Mouse (Mus musculus): ENCODE measurements at regions not wholly inside any gene's neighbourhood (a gene's known extent, or its start where the extent isn't known, plus 50 kb on each side); places are given as distances from the start of the nearest gene placed in this dataset.
"Not testable (repeated sequence)": the region's sequence is repeated elsewhere in the genome, so short reads cannot be mapped to it uniquely, and the experiment has no call there.

DNA sequence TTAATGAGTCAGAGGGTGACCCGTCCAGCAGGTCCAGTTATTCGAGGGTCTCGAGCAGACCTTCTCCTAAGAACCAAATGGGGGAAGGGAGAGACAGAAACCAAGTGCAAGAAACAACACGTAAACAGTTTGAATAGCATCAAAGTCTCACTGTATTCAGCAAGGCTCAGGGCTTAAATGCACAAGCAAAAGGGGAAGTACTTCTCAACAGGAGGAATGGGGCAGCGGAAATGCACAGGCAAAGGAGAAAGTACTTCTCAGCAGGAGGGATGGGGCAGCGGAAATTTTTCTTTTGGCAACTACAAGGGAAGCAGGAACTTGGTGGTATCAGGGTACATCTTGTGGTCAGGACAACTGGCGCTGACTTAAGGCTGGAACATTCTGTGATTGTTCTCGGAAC lies 330.6 kb downstream of the 9430069I07Rik start:
- H3K27me3 ChIP-seq (replicated peaks); H3K9me3 ChIP-seq; H3K9ac ChIP-seq; H3K36me3 ChIP-seq; H3K4me1 ChIP-seq; ATAC-seq (ENCODE audit: extremely low read depth, insufficient number of reproducible peaks, low FRiP score, low TSS enrichment); H3K4me2 ChIP-seq; H3K27ac ChIP-seq (replicated peaks); H3K4me3 ChIP-seq: not testable (repeated sequence)
- 70% methylated on average over 8 of the region's 8 CpGs for WGBS

DNA sequence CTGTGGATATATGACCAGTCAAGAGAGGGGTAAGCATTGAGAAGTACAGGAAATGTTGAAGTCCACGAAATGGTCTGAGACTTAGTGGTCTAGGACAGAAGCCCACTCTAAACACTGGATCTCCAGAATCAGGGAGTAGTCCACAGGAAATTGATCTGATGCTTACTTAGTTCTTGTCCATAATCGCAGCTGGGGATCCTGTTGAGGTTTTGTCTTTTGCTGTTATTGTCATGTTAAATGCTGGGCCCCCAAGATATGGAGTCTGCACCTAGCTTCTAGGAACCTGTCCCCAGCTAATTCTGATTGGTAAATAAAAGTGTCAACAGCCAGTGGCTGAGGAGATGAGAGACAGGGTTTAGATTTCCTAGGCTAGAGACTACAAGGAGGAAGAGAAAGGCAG lies 332.3 kb downstream of the 9430069I07Rik start:
- no peaks in the 10 kb centered on the region for H3K36me3 ChIP-seq
- H3K4me1 ChIP-seq: no peaks in the 10 kb centered on the region
- H3K4me3 ChIP-seq: no peak overlapping the region
- H3K27ac ChIP-seq (replicated peaks): no peak overlapping the region
- ATAC-seq (ENCODE audit: extremely low read depth, insufficient number of reproducible peaks, low FRiP score, low TSS enrichment): no peak
- no peak overlapping the region for H3K9ac ChIP-seq
- H3K4me2 ChIP-seq: no peak overlapping the region
- 76% methylated on average over 2 of the region's 2 CpGs for WGBS
- H3K9me3 ChIP-seq: no peaks in the 10 kb centered on the region; the same call in 1 of the 2 replicates
- H3K27me3 ChIP-seq (replicated peaks): no peaks in the 10 kb centered on the region

DNA sequence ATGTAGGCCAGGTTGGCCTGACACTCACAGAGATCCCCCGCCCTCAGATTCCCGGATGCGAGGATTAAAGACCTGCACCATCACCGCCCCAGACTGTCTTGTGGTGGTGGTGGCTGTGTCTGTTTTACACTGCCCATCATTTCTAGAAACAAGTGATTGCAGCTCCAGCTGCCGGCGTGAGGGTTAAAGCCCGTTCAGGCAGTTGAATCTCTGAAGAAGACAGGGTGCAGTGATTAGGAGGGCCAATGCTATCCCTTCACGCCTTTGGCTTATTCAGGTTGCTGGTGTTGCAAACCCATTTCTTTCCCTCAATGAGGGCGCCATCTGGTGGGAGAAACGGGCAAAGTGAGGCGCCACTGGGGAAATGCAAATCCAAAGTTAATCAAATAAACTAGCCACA lies 335.8 kb downstream of the 9430069I07Rik start:
- Histone ChIP-seq H3K4me3 (no peak overlapping the region), H3K9ac (no peak overlapping the region), H3K4me1 (no peaks in the 10 kb centered on the region), H3K27ac (replicated peaks) (no peak overlapping the region), H3K4me2 (no peak overlapping the region), H3K36me3 (no peaks in the 10 kb centered on the region), H3K27me3 (replicated peaks) (no peaks in the 10 kb centered on the region), H3K9me3 (no peaks in the 10 kb centered on the region; the same call in 1 of the 2 replicates)
- 28% methylated on average over 11 of the region's 11 CpGs for whole genome bisulfite sequencing
- ATAC-seq (ENCODE audit: extremely low read depth, insufficient number of reproducible peaks, low FRiP score, low TSS enrichment): no peak

DNA sequence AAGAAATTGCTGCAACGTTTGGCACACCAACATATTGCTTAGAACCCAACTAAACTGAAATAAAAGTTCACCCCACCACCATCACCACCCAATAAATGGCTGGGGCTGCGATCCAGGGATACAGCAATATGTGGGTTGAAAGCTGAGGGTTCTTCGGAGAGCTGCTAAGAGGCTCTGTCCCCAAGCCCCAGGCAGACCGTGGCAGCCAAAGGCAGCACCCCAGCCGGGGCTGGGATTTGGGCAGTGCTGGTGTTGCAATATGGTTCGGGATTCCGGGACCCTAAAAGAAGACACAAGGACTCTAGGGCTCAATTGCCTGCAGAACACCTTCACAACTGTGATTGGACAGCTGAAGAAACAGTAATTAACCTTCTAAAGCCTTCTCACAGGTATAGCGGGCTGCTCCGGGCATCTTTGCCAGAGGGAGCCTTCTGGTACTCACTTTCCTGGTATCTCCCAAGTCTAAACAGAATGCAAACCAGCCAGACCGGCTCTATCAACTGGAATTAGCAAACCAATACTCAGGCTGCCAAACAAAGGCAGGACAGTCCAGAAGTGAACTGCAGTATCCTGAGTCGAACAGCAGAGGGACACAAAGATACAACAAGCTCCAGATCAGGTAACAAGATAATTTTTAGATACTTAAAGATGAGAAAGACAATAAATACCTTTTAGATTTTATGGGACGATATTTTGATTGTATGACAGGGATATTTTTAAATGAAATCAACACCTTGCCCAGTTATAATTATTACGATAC lies 341.1 kb downstream of the 9430069I07Rik start:
- WGBS: 50% methylated on average over 13 of the region's 13 CpGs
- no peaks in the 10 kb centered on the region for H3K9me3 ChIP-seq
- ATAC-seq (ENCODE audit: extremely low read depth, insufficient number of reproducible peaks, low FRiP score, low TSS enrichment): no peak

DNA sequence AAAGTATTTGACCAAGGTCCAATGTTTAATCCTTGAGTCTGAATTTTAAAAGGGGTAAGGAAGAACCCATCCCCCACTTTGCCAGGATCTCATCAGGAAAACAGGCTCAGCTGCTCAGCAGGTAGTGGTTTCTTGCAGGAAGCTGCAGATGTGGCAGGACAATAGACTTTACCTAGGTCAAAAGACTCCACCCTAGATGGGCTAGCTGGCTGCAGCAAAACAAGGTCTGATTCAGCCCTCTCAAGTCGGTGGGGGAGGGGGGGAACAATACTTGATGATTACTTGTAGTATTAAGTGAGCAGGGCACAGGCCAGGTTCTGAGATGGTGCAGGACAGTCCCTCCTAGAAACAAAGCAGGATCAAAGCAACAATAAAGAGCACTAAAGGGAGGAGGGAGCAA lies 349.1 kb downstream of the 9430069I07Rik start:
- Histone ChIP-seq H3K9ac (no peak overlapping the region), H3K36me3 (no peaks in the 10 kb centered on the region), H3K27me3 (replicated peaks) (no peaks in the 10 kb centered on the region), H3K4me3 (no peak overlapping the region), H3K4me2 (no peak overlapping the region), H3K4me1 (no peaks in the 10 kb centered on the region), H3K27ac (replicated peaks) (no peak overlapping the region), H3K9me3 (no peaks in the 10 kb centered on the region)
- 32% methylated on average over 1 of the region's 1 CpGs for WGBS
- ATAC-seq (ENCODE audit: extremely low read depth, insufficient number of reproducible peaks, low FRiP score, low TSS enrichment): no peak

More for the DNA sequence above, 341.1 kb downstream of the 9430069I07Rik start:
- Histone ChIP-seq H3K36me3 (no peaks in the 10 kb centered on the region), H3K4me2 (no peak overlapping the region), H3K4me1 (no peaks in the 10 kb centered on the region), H3K27me3 (replicated peaks) (no peaks in the 10 kb centered on the region), H3K9ac (no peak overlapping the region), H3K4me3 (no peak overlapping the region), H3K27ac (replicated peaks) (no peak overlapping the region)

DNA sequence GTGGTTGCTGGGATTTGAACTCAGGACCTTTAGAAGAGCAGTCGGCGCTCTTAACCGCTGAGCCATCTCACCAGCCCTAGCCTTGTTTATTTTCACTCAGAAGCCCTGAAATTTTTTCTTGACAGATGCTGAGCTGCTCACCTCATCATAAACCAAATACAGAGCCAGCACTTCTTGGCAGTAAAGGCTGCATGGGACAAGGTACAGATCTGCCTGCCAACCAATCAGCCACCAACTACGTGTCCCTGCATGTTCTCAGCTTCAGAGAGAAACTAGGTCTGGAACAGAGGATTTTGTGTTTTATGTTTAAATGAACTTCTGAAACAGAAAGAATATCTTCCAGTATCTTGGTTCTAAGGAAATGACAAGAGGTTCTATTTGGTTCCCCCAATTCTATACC lies 365.3 kb downstream of the 9430069I07Rik start:
- Histone ChIP-seq H3K27ac (replicated peaks) (no peak overlapping the region), H3K4me2 (no peak overlapping the region), H3K4me3 (no peak overlapping the region), H3K9ac (no peak overlapping the region), H3K4me1 (no peaks in the 10 kb centered on the region), H3K36me3 (no peaks in the 10 kb centered on the region), H3K27me3 (replicated peaks) (no peaks in the 10 kb centered on the region), H3K9me3 (0 out of 2 replicates have a peak, but pooled peaks cover 2% of the 10 kb centered on the region)
- no peak for ATAC-seq (ENCODE audit: extremely low read depth, insufficient number of reproducible peaks, low FRiP score, low TSS enrichment)
- 71% methylated on average over 4 of the region's 4 CpGs for WGBS

DNA sequence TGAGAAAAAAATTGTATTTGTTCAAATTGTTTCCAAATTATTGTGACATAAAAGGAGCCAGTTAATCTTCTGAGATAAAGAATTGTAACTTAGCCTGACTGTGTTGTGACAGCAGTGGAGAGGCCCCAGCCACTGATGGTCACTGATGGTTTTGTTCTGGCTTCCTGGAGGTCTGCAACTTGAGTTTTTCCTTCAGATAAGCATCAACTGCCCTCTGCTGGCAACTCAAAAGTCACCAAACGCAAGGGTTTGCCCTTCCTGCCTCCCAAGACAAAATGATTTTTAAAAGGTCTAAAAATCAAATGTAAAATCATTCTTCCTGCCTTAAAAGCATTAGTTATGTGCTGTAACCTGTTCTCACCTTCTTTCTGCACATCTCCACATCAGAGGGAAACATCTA lies 382.6 kb downstream of the 9430069I07Rik start:
- H3K9ac ChIP-seq: no peak overlapping the region
- H3K36me3 ChIP-seq: no peaks in the 10 kb centered on the region
- no peaks in the 10 kb centered on the region for H3K4me1 ChIP-seq
- H3K27ac ChIP-seq (replicated peaks): no peak overlapping the region
- 28% methylated on average over 1 of the region's 1 CpGs for WGBS
- H3K4me3 ChIP-seq: no peak overlapping the region
- ATAC-seq (ENCODE audit: extremely low read depth, insufficient number of reproducible peaks, low FRiP score, low TSS enrichment): no peak
- no peaks in the 10 kb centered on the region for H3K27me3 ChIP-seq (replicated peaks)
- no peaks in the 10 kb centered on the region for H3K9me3 ChIP-seq
- no peak overlapping the region for H3K4me2 ChIP-seq

DNA sequence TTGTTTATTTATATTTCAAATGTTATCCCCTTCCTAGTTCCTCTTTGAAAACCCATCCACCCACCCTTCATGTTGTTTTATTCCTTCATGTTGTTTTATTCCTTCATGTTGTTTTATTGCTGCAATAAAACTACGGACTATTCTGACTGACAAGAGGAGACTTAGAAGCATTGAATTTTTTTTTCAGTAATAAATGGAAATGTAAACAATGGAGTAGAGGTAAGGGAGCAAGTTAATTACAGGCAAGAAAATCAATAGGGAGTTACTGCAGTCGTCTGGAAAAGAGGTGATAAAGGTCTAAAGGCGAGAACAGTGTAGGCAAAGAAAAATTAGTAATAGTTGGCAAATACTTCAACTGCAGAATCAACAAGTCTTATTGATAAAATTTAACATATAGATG lies 384.2 kb downstream of the 9430069I07Rik start:
- Histone ChIP-seq H3K9me3 (no peaks in the 10 kb centered on the region), H3K36me3 (no peaks in the 10 kb centered on the region), H3K4me1 (no peaks in the 10 kb centered on the region), H3K27ac (replicated peaks) (no peak overlapping the region), H3K27me3 (replicated peaks) (no peaks in the 10 kb centered on the region), H3K4me2 (no peak overlapping the region), H3K9ac (no peak overlapping the region), H3K4me3 (no peak overlapping the region)
- 77% methylated on average over 3 of the region's 3 CpGs for WGBS
- no peak for ATAC-seq (ENCODE audit: extremely low read depth, insufficient number of reproducible peaks, low FRiP score, low TSS enrichment)

DNA sequence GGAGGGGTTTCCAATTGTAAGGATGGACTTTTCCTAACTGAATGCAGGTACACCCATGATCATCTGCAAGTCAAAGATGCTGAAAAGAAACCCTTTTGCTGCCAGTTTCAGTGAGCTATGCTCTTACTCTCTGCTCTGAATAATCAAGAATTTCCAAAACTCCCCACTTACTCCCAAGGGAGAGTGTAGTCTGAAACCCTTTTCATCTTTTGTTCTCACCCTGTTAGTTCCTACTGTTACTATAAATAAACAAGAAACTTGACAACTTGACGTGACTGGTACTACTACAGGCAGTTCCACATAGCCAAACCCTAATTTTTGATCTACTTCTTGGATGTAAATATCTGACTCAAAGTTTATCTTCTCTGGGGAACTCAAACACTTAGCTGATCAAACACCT lies 388.3 kb downstream of the 9430069I07Rik start:
- no peaks in the 10 kb centered on the region for H3K27me3 ChIP-seq (replicated peaks)
- 12% methylated on average over 1 of the region's 1 CpGs for WGBS
- 0 out of 2 replicates have a peak, but pooled peaks cover 5% of the 10 kb centered on the region for H3K9me3 ChIP-seq
- no peaks in the 10 kb centered on the region for H3K4me1 ChIP-seq
- H3K36me3 ChIP-seq: no peaks in the 10 kb centered on the region
- no peak overlapping the region for H3K4me2 ChIP-seq
- no peak overlapping the region for H3K4me3 ChIP-seq
- H3K27ac ChIP-seq (replicated peaks): no peak overlapping the region
- H3K9ac ChIP-seq: no peak overlapping the region
- no peak for ATAC-seq (ENCODE audit: extremely low read depth, insufficient number of reproducible peaks, low FRiP score, low TSS enrichment)

DNA sequence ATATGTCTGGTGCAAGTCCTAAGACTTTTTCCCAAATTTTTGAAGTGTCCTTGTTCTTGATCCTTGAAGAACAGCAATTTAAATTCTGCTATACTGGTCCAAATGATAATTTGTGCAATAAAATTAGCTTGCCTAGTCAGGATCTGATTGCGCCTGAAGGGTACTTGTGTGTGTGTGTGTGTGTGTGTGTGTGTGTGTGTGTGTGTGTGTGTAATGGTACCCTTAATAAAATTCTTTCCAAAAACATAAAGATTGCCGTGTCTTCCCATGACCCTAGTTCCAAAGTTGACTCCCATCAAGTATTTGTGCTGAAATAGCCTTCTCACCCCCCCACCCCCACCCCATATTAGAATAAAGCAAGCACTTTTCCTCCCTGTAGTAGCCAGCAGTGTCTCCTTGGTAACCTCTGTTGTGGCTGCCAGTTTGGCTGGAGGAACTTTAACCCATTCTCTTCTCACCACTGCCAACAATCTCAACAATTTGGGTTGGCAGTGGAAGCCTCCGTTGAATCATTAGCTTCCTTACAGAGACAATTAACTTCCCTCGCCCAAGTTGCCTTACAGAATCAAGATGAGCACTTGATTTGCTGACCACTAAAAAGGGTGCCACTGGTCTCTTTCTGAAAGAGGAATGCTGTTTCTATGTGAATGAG lies 422.5 kb downstream of the 9430069I07Rik start:
- Histone ChIP-seq H3K4me1 (no peaks in the 10 kb centered on the region), H3K4me2 (no peak overlapping the region), H3K9ac (no peak overlapping the region), H3K4me3 (no peak overlapping the region), H3K36me3 (no peaks in the 10 kb centered on the region), H3K27me3 (replicated peaks) (no peaks in the 10 kb centered on the region), H3K27ac (replicated peaks) (no peak overlapping the region), H3K9me3 (peaks cover 3% of the 10 kb centered on the region)
- ATAC-seq (ENCODE audit: extremely low read depth, insufficient number of reproducible peaks, low FRiP score, low TSS enrichment): no peak
- 63% methylated on average over 4 of the region's 4 CpGs for WGBS

DNA sequence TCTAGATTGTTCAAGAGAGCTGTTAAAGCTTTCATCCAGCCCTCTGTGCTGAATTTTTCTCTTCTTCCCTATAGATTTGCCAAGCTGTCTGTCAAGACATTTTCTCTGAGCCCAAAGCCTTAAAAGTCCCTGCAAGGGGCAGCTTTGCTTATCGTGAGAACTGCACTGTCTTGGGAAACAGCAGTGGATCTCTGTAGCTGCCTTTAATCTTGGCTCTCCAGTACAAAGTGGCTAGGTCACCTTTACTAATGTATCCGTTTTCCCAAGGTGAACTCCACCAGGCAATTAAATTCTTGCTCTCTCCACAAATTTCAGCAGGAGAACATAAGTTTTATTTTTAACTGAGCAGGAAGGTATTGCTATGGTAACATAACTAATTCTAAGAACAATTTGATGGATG lies 431.2 kb downstream of the 9430069I07Rik start:
- Histone ChIP-seq H3K27ac (replicated peaks) (no peak overlapping the region), H3K27me3 (replicated peaks) (no peaks in the 10 kb centered on the region), H3K36me3 (no peaks in the 10 kb centered on the region), H3K4me2 (no peak overlapping the region), H3K9ac (no peak overlapping the region), H3K4me3 (no peak overlapping the region), H3K9me3 (no peaks in the 10 kb centered on the region; the same call in 1 of the 2 replicates), H3K4me1 (no peaks in the 10 kb centered on the region)
- ATAC-seq (ENCODE audit: extremely low read depth, insufficient number of reproducible peaks, low FRiP score, low TSS enrichment): no peak
- WGBS: 40% methylated on average over 2 of the region's 2 CpGs

Measured in heart, embryonic 13.5 days (tissue).